Mouse (Mus musculus) stomach, embryonic 15.5 days (tissue): ENCODE measurements around the gene Zfp93. TPM values are rescaled to one million over a fixed set of nuclear protein-coding genes. Genes with fewer than 3 reads are reported as not detected.
"Not testable (repeated sequence)": the region's sequence is repeated elsewhere in the genome, so short reads cannot be mapped to it uniquely, and the experiment has no call there.

Source experiments
- ATAC-seq: fragments of 200-750 bp; cut with Nextera tagmentation; 2 replicates; pipeline ENCODE4 v1.8.0; 2017; ENCODE audit warnings: low read depth, moderate number of reproducible peaks, moderate TSS enrichment; ENCODE audit not compliant: insufficient read depth, low FRiP score
- H3K27ac ChIP-seq: fragments of 300-500 bp; sonication (generic); 2 replicates; pipeline ENCODE4 v1.5.1; 2015; ENCODE audit warnings: mild to moderate bottlenecking, inconsistent platforms
- H3K27me3 ChIP-seq: fragments of 300-500 bp; sonication (generic); replicated peaks from 2 replicates; pipeline ENCODE4 v1.6.1; 2015; ENCODE audit warnings: inconsistent platforms
- H3K36me3 ChIP-seq: fragments of 300-500 bp; sonication (generic); 2 replicates; pipeline ENCODE4 v1.6.1; 2015; ENCODE audit warnings: inconsistent platforms
- H3K4me1 ChIP-seq: fragments of 300-500 bp; sonication (generic); 2 replicates; pipeline ENCODE4 v1.6.1; 2015; ENCODE audit warnings: inconsistent platforms
- H3K4me2 ChIP-seq: fragments of 300-500 bp; sonication (generic); 2 replicates; pipeline ENCODE4 v1.6.1; 2015; ENCODE audit warnings: mild to moderate bottlenecking, inconsistent platforms
- H3K4me3 ChIP-seq: fragments of 300-500 bp; sonication (generic); replicated peaks from 2 replicates; pipeline ENCODE4 v1.5.1; 2015; ENCODE audit warnings: inconsistent platforms
- H3K9ac ChIP-seq: fragments of 300-500 bp; sonication (generic); 2 replicates; pipeline ENCODE4 v1.6.1; 2015; ENCODE audit warnings: inconsistent platforms
- H3K9me3 ChIP-seq: fragments of 300-500 bp; sonication (generic); 2 replicates; pipeline ENCODE4 v1.6.1; 2016; ENCODE audit warnings: inconsistent platforms
- WGBS: fragments of 180-500 bp; shearing (Covaris S2); methylation state at CpG from one replicate; pipeline ENCODE4 v1.1.7; 2015; 5-methylcytosine and 5-hydroxymethylcytosine counted together
- polyA plus RNA-seq: library from polyadenylated mRNA; unstranded; fragments of >200 nt; fragmentation: Nextera tagmentation; extraction: Ambion mirVana; gene quantifications from 2 replicates; pipeline ENCODE4 v1.2.1, GENCODE M21; 2015

Zfp93 gene
- polyA plus RNA-seq, 1 experiment from 2014 or later, result 7.2 TPM

GRCm38 (mm10) chr7:24271191-24271590 lies 971 bp downstream of the Zfp93 start:
- Histone ChIP-seq H3K36me3 (peaks cover 9% of the 10 kb centered on the region; the same call in 1 of the 2 replicates), H3K27ac (no peak overlapping the region), H3K9me3 (no peaks in the 10 kb centered on the region), H3K4me1 (0 out of 2 replicates have a peak, but pooled peaks cover 5% of the 10 kb centered on the region), H3K4me3 (no peak overlapping the region), H3K9ac (no peak overlapping the region), H3K4me2 (no peak overlapping the region), H3K27me3 (no peaks in the 10 kb centered on the region)
- 91% methylated on average over 6 of the region's 6 CpGs for WGBS
- no peak for ATAC-seq

GRCm38 (mm10) chr7:24274456-24274855 lies 4.2 kb downstream of the Zfp93 start:
- Histone ChIP-seq H3K27ac (no peak overlapping the region), H3K36me3 (peaks cover 9% of the 10 kb centered on the region; the same call in 1 of the 2 replicates), H3K27me3 (no peaks in the 10 kb centered on the region), H3K4me2 (no peak overlapping the region), H3K4me1 (0 out of 2 replicates have a peak, but pooled peaks cover 5% of the 10 kb centered on the region), H3K9ac (no peak overlapping the region), H3K4me3 (no peak overlapping the region), H3K9me3 (no peaks in the 10 kb centered on the region)
- ATAC-seq, result no peak
- WGBS, result 89% methylated on average over 4 of the region's 4 CpGs

- H3K27ac ChIP-seq, H3K27me3 ChIP-seq, H3K9ac ChIP-seq, ATAC-seq, H3K9me3 ChIP-seq, H3K4me1 ChIP-seq, H3K4me2 ChIP-seq, H3K4me3 ChIP-seq, H3K36me3 ChIP-seq: not testable (repeated sequence)
- WGBS, result 87% methylated on average over 3 of the region's 3 CpGs
Observed at GRCm38 (mm10) chr7:24278771-24279170, 8.6 kb downstream of the Zfp93 start.

GRCm38 (mm10) chr7:24280031-24280857 lies 10.0 kb downstream of the Zfp93 start:
- Histone ChIP-seq H3K27ac (no peak overlapping the region), H3K27me3 (no peaks in the 10 kb centered on the region), H3K9me3 (no peaks in the 10 kb centered on the region), H3K36me3 (no peaks in the 10 kb centered on the region), H3K4me2 (no peak overlapping the region), H3K4me3 (no peak overlapping the region), H3K4me1 (no peaks in the 10 kb centered on the region), H3K9ac (no peak overlapping the region)
- 50% methylated on average over 10 of the region's 10 CpGs for WGBS
- ATAC-seq, result no peak

- 52% methylated on average over 4 of the region's 4 CpGs for WGBS
Observed at GRCm38 (mm10) chr7:24280858-24281145, 10.6 kb downstream of the Zfp93 start.

DNA sequence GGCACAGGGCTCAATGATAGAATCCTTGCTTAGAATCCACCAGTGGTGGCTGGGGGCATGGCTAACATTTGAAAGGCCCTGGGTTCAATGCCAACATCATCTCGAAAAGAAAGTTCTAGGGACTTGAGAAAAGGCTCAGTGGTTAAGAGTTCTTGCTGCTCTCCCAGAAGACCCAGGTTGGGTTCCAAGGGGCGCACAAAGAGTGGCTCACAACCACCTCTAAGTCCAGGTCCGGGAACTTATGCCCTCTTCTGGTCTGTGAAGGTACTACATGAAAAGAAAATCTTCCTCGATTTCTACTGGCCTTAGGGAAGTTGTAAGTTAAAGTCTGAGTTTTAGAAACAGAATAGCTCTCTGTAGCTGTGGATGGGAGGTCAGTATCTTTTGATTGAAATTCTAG lies 15.9 kb downstream of the Zfp93 start:
- H3K9me3 ChIP-seq, result no peaks in the 10 kb centered on the region
- no peak overlapping the region for H3K27ac ChIP-seq
- H3K4me1 ChIP-seq, result no peaks in the 10 kb centered on the region
- no peak overlapping the region for H3K9ac ChIP-seq
- H3K4me3 ChIP-seq, result no peak overlapping the region
- no peaks in the 10 kb centered on the region for H3K27me3 ChIP-seq
- H3K36me3 ChIP-seq, result peaks cover 16% of the 10 kb centered on the region
- WGBS, result 50% methylated on average over 4 of the region's 4 CpGs
- no peak overlapping the region for H3K4me2 ChIP-seq
- no peak for ATAC-seq

More at GRCm38 (mm10) chr7:24280858-24281145, 10.6 kb downstream of the Zfp93 start:
- H3K4me2 ChIP-seq, result no peak overlapping the region
- H3K4me1 ChIP-seq, result no peaks in the 10 kb centered on the region
- no peak overlapping the region for H3K4me3 ChIP-seq
- H3K36me3 ChIP-seq, result no peaks in the 10 kb centered on the region
- H3K9ac ChIP-seq, result no peak overlapping the region
- ATAC-seq, result no peak
- H3K27ac ChIP-seq, result no peak overlapping the region
- no peaks in the 10 kb centered on the region for H3K9me3 ChIP-seq
- H3K27me3 ChIP-seq, result no peaks in the 10 kb centered on the region

DNA sequence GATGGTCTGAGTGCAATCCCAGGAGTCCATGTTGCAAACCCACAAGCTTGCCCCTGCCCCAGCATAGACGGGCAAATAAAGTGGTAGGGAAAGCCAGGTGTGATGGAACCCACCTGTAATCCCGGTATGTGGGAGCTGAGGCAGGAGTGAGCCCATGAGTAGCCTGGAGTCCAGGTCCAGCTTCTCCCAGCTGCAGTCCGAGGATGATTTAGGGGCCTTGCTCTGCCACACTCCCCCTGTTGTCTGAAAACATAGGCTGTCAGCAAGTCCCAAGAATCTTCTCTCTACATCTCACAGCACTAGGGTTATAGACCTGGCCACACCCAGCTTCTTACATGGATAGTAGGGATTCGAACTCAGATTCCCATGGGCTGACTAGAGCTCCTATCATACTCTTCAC lies 16.7 kb downstream of the Zfp93 start:
- WGBS, result 81% methylated on average over 4 of the region's 4 CpGs
- H3K9ac ChIP-seq, result no peak overlapping the region
- H3K4me2 ChIP-seq, result no peak overlapping the region
- H3K9me3 ChIP-seq, result no peaks in the 10 kb centered on the region
- H3K27ac ChIP-seq, result no peak overlapping the region
- no peaks in the 10 kb centered on the region for H3K4me1 ChIP-seq
- no peak for ATAC-seq
- H3K27me3 ChIP-seq, result no peaks in the 10 kb centered on the region
- H3K4me3 ChIP-seq, result no peak overlapping the region
- peaks cover 24% of the 10 kb centered on the region for H3K36me3 ChIP-seq

- H3K4me3 ChIP-seq, result no peak overlapping the region
- no peak for ATAC-seq
- no peak overlapping the region for H3K4me2 ChIP-seq
- H3K27ac ChIP-seq, result no peak overlapping the region
- peaks cover 32% of the 10 kb centered on the region for H3K36me3 ChIP-seq
- H3K9ac ChIP-seq, result no peak overlapping the region
- no peaks in the 10 kb centered on the region for H3K4me1 ChIP-seq
- no peaks in the 10 kb centered on the region for H3K9me3 ChIP-seq
- no peaks in the 10 kb centered on the region for H3K27me3 ChIP-seq
- WGBS, result 84% methylated on average over 5 of the region's 5 CpGs
Observed at GRCm38 (mm10) chr7:24287670-24288069, 17.4 kb downstream of the Zfp93 start.

DNA sequence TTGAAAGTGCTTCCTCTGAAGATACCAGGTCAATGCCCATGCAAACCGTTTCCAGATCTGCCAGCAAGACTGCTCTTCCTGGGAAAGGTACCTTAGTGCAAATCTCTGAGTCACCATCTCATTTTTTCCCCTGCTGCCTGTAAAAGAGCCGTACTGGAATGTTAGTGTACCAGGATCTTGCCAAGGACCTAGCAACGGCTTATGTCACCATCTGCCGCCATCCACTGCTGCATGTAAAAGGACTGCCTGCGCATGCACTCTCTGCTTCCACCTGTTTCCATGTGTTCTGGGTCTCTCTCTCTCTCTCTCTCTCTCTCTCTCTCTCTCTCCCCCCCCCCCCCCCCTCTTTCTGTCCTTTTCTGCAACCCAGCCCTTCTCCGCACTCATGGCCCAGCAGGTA lies 18.3 kb downstream of the Zfp93 start:
- H3K27me3 ChIP-seq, result no peaks in the 10 kb centered on the region
- H3K4me3 ChIP-seq, result no peak overlapping the region
- no peak overlapping the region for H3K9ac ChIP-seq
- H3K27ac ChIP-seq, result no peak overlapping the region
- H3K4me2 ChIP-seq, result no peak overlapping the region
- H3K4me1 ChIP-seq, result no peaks in the 10 kb centered on the region
- no peaks in the 10 kb centered on the region for H3K9me3 ChIP-seq
- WGBS, result 86% methylated on average over 6 of the region's 6 CpGs
- no peak for ATAC-seq
- peaks cover 32% of the 10 kb centered on the region for H3K36me3 ChIP-seq

GRCm38 (mm10) chr7:24290106-24290693 lies 20.0 kb downstream of the Zfp93 start:
- ATAC-seq, result no peak
- peaks cover 45% of the 10 kb centered on the region for H3K36me3 ChIP-seq
- H3K4me3 ChIP-seq, result no peak overlapping the region

DNA sequence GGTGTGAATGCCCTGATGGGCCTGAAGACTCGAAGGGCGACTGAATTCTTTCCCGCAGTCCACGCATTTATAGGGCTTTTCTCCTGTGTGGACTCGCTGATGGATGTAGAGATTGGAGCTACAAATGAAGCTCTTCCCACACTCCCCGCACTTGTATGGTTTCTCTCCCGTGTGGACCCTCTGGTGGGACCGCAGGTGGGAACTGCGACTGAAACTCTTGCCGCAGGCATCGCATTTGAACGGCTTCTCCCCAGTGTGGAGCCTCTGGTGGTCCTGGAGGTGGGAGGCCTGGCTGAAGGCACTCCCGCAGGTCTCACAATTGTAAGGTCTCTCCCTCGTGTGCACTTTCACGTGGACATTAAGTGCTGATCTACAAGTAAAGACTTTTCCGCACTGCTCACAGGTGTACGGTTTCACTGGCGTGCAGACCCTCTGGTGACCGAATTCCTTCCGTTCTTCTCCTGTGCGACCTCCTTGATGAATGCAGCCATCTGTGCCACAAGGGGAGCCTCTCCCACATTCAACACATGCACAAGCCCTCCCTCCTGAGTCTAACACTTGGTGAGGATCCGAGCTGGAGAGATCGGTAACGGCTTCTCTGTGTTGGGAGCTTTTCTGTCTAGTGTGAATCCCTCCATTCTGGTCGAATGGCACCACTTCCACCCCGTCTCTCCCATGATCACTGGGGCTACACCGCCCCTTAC lies 21.3 kb downstream of the Zfp93 start:
- Histone ChIP-seq H3K9me3 (no peaks in the 10 kb centered on the region), H3K27me3 (no peaks in the 10 kb centered on the region), H3K36me3 (peaks cover 58% of the 10 kb centered on the region), H3K27ac (no peak overlapping the region), H3K9ac (no peak overlapping the region), H3K4me2 (no peak overlapping the region), H3K4me3 (no peak overlapping the region), H3K4me1 (no peaks in the 10 kb centered on the region)
- 90% methylated on average over 27 of the region's 27 CpGs for WGBS
- ATAC-seq, result no peak

More at GRCm38 (mm10) chr7:24290106-24290693, 20.0 kb downstream of the Zfp93 start:
- Histone ChIP-seq H3K4me2 (no peak overlapping the region), H3K27ac (no peak overlapping the region), H3K9me3 (no peaks in the 10 kb centered on the region), H3K27me3 (no peaks in the 10 kb centered on the region), H3K4me1 (no peaks in the 10 kb centered on the region), H3K9ac (no peak overlapping the region)
- WGBS, result 92% methylated on average over 4 of the region's 4 CpGs
